Mouse (Mus musculus): ENCODE results near the gene Pum1. TPM values are rescaled to one million over a fixed set of nuclear protein-coding genes. Genes with fewer than 3 reads are reported as not detected.
A peak's percentile ranks its signal among the peaks of the same experiment; 100 is the strongest.
"Not testable (repeated sequence)": the region's sequence is repeated elsewhere in the genome, so short reads cannot be mapped to it uniquely, and the experiment has no call there.

Gene Pum1
- polyA plus RNA-seq (2012; rRNA removed): 56.5 and 59.5 TPM in 2 replicates

DNA sequence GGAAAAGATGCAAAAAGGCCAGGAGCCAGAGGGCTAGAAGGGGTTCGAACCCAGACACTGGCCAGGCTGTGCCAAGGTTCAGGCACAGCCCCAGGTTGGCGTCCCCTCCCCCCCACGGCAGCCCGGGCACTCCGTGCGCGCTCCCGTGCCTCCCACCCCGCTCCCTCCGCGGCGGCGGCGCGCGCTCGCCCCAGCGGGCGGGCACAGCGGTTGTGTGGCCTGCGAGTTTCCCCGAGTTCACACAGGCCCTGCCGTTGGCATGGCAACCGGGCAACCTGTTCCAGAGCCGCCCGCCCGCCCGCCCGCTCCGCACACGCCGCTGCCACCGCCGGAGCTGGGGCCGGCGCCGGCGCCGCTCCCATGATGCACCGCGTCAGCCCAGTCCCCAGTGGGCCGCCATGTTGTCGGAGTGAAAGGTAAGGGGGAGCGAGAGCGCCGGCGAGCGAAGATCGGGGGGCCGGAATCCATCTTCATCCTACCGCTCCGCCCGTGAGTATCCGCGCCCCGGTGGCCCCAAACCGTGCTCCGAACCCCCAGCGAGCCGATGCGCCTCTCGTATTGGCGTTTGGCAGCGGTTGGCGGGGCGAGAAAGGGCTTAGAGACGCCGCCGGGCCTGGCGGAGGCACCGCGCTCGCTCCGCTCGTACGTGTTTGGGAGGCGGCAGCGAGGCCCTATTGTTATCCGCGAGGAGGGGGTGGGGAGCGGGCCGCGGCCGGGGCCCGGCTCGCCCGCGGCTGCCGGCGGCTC is at the start of gene Pum1:
TSS of gene Pum1 (plus strand) at position 343 of the 747 bp plus-strand sequence.
- H3K27ac ChIP-seq (ENCODE audit: control insufficient read depth, insufficient read depth, low read depth, low read length): peak within 1 kb of the TSS; percentile 86
- no peaks in the 10 kb centered on the region for H3K27me3 ChIP-seq (ENCODE audit: control insufficient read depth, insufficient read depth, low read length)
- TF ChIP-seq CTCF (IDR thresholded peaks at IDR 0.05; ENCODE audit: control insufficient read depth, insufficient read depth, insufficient replicate concordance, low read depth, low read length): no peak
- peak; percentile 76 for TF ChIP-seq POLR2A (IDR thresholded peaks at IDR 0.05; ENCODE audit: control insufficient read depth, low read depth, low read length)
- peak within 1 kb of the TSS; percentile 84 for H3K4me3 ChIP-seq (ENCODE audit: control insufficient read depth, low read depth, low read length)
- H3K4me1 ChIP-seq (ENCODE audit: control insufficient read depth, insufficient read depth, low read length): peaks cover 3% of the 10 kb centered on the region
- no peaks in the 10 kb centered on the region for H3K36me3 ChIP-seq (ENCODE audit: control insufficient read depth, insufficient read depth, low read length)

DNA sequence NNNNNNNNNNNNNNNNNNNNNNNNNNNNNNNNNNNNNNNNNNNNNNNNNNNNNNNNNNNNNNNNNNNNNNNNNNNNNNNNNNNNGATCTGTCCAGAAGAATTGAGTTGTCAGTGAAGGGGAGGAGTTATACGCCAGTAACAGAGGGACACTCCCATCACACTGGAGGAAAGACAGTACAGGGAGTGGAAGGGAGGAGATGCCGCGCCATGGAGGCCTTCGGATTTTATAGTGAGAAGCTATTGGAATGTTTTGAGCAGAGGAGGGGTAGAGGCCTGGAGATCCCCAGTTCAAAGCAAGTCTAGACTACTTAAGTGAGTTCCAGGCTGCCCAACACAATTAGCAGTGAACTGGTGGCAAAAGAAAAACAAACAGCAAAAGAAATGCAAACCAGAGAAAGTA is 33.7 kb upstream of the Pum1 start:
- Histone ChIP-seq H3K36me3 (ENCODE audit: control insufficient read depth, insufficient read depth, low read length) (no peaks in the 10 kb centered on the region), H3K27me3 (ENCODE audit: control insufficient read depth, insufficient read depth, low read length) (no peaks in the 10 kb centered on the region), H3K4me3 (ENCODE audit: control insufficient read depth, low read depth, low read length) (peak overlapping the region; percentile 14), H3K27ac (ENCODE audit: control insufficient read depth, insufficient read depth, low read depth, low read length) (peak overlapping the region; percentile 27), H3K4me1 (ENCODE audit: control insufficient read depth, insufficient read depth, low read length) (no peaks in the 10 kb centered on the region)
- TF ChIP-seq CTCF (IDR thresholded peaks at IDR 0.05; ENCODE audit: control insufficient read depth, insufficient read depth, insufficient replicate concordance, low read depth, low read length) (no peak), POLR2A (IDR thresholded peaks at IDR 0.05; ENCODE audit: control insufficient read depth, low read depth, low read length) (no peak)

DNA sequence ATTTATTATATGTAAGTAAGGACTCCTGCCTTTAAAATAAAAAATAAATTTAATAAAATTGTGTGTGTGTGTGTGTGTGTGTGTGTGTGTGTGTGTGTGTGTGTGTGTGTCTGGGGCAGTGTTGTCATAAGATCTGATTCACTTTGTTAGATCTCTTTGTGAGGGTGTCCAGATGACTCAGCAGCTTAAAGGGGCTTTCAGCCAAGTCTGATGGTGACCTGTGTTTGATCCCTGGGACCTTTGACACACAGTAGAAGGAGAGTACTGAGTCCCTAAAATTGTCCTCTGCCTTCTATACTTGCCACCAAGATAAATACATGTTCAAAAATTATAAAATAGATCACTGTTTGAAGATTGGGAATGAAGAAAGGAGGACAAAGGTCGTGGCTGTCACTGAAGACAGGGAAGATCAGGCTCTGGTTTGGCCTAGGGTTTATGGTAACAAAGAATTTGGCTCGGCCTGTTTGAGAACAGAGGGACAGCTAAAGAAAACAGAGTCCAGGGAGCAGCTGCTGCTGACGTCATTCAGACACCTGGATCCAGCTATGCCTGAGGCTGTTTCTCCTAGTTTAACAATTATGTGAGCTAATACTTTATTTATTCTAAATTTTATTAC is 32.8 kb upstream of the Pum1 start:
- no peak overlapping the region for H3K27ac ChIP-seq (ENCODE audit: control insufficient read depth, insufficient read depth, low read depth, low read length)
- TF ChIP-seq CTCF (IDR thresholded peaks at IDR 0.05; ENCODE audit: control insufficient read depth, insufficient read depth, insufficient replicate concordance, low read depth, low read length) (no peak), POLR2A (IDR thresholded peaks at IDR 0.05; ENCODE audit: control insufficient read depth, low read depth, low read length) (no peak)
- H3K4me1 ChIP-seq (ENCODE audit: control insufficient read depth, insufficient read depth, low read length): no peaks in the 10 kb centered on the region
- no peak overlapping the region for H3K4me3 ChIP-seq (ENCODE audit: control insufficient read depth, low read depth, low read length)
- H3K27me3 ChIP-seq (ENCODE audit: control insufficient read depth, insufficient read depth, low read length): no peaks in the 10 kb centered on the region
- H3K36me3 ChIP-seq (ENCODE audit: control insufficient read depth, insufficient read depth, low read length): no peaks in the 10 kb centered on the region

DNA sequence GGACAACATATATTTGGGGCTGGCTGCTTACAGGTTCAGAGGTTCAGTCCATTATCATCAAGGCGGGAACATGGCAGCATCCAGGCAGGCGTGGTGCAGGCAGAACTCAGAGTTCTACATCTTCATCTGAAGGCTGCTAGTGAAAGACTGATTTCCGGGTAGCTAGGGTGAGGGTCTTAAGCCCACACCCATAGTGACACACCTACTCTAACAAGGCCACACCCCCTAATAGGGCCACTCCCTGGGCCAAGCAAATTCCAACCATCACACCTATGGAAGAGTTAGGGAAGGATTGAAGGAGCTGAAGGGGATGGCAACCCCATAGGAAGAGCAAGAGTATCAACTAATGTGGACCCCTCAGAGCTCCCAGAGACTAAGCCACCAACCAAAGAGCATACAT is 28.0 kb upstream of the Pum1 start:
- not testable (repeated sequence) for H3K4me1 ChIP-seq (ENCODE audit: control insufficient read depth, insufficient read depth, low read length); H3K4me3 ChIP-seq (ENCODE audit: control insufficient read depth, low read depth, low read length); H3K36me3 ChIP-seq (ENCODE audit: control insufficient read depth, insufficient read depth, low read length); H3K27me3 ChIP-seq (ENCODE audit: control insufficient read depth, insufficient read depth, low read length); H3K27ac ChIP-seq (ENCODE audit: control insufficient read depth, insufficient read depth, low read depth, low read length)

DNA sequence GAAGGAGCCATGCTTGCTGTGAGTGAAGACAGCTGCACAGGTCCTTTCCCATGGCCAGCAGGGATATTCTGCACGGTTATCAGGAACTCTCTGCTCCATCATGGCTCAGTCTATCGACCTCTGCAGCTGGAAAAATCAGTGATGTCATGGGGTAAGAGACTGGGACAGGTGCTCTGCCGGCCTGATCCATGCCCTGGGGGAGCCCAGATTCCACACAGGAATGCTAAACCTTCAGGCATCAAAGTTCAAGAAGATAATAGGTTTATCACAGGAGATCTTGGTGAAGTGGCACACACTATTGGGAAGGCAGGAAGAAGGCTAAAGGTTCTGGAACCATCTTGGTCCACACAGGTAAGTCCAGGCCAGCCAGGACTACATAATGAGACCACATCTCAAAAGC is 26.4 kb upstream of the Pum1 start:
- H3K27ac ChIP-seq (ENCODE audit: control insufficient read depth, insufficient read depth, low read depth, low read length): no peak overlapping the region
- no peak overlapping the region for H3K4me3 ChIP-seq (ENCODE audit: control insufficient read depth, low read depth, low read length)
- TF ChIP-seq CTCF (IDR thresholded peaks at IDR 0.05; ENCODE audit: control insufficient read depth, insufficient read depth, insufficient replicate concordance, low read depth, low read length): no peak
- no peak for TF ChIP-seq POLR2A (IDR thresholded peaks at IDR 0.05; ENCODE audit: control insufficient read depth, low read depth, low read length)
- no peaks in the 10 kb centered on the region for H3K4me1 ChIP-seq (ENCODE audit: control insufficient read depth, insufficient read depth, low read length)
- H3K27me3 ChIP-seq (ENCODE audit: control insufficient read depth, insufficient read depth, low read length): no peaks in the 10 kb centered on the region
- no peaks in the 10 kb centered on the region for H3K36me3 ChIP-seq (ENCODE audit: control insufficient read depth, insufficient read depth, low read length)

DNA sequence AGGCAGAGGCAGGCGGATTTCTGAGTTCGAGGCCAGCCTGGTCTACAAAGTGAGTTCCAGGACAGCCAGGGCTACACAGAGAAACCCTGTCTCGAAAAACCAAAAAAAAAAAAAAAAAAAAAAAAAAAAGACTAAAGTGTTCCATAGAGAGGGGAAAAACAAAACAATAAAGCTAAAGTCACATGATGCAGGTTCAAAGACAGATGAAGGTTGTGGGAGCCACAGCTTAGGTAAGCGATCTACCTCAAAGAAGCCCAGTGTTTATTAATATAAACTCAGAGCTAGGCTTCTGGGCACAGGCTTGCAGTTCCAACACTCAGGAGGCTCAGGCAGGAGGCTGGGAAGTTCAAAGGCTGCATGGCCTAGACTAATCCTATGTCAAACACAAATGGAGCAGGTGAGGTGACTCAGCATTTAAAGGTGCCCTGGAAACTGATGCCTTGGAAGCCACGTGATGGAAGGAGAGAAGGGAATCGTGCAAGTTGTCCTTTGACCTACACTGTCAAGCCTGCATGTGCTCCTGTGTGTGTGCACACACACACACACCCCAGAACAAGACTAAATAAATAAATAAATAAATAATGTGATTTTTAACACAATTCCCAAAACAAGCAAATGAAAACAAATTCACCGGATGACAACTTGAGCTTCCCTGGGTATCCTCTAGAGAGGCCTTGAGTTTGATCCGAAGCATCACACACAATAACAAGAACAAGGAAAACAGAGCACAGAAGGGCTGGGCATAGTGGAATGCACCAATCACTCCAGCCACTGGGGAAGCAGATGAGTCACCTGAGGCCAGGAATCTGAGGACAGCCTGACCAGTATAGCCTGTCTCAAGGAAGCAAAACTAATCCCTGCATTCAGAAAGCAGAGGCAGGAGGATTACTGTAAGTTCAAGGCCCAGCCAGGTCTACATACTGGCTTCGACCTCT is 25.4 kb upstream of the Pum1 start:
- Histone ChIP-seq H3K27ac (ENCODE audit: control insufficient read depth, insufficient read depth, low read depth, low read length) (no peak overlapping the region), H3K4me1 (ENCODE audit: control insufficient read depth, insufficient read depth, low read length) (no peaks in the 10 kb centered on the region), H3K36me3 (ENCODE audit: control insufficient read depth, insufficient read depth, low read length) (no peaks in the 10 kb centered on the region), H3K4me3 (ENCODE audit: control insufficient read depth, low read depth, low read length) (no peak overlapping the region), H3K27me3 (ENCODE audit: control insufficient read depth, insufficient read depth, low read length) (no peaks in the 10 kb centered on the region)
- TF ChIP-seq POLR2A (IDR thresholded peaks at IDR 0.05; ENCODE audit: control insufficient read depth, low read depth, low read length): no peak
- no peak for TF ChIP-seq CTCF (IDR thresholded peaks at IDR 0.05; ENCODE audit: control insufficient read depth, insufficient read depth, insufficient replicate concordance, low read depth, low read length)
